In genomic region chr9:107981684-107982605, GRCm38 (mm10) we compare ENCODE assay signal across 8 mouse cellular contexts. TPM values are rescaled to one million over a fixed set of nuclear protein-coding genes. Genes with fewer than 3 reads are reported as not detected.
DNase-seq lines count a peak whose midpoint lies in the region; ATAC-seq lines count a peak whose summit lies in the region.

No protein-coding gene starts in this region.

- H3K27ac ChIP-seq in forebrain, embryonic 12.5 days: peak overlapping the region; percentile 78
- H3K27ac ChIP-seq in intestine, embryonic 14.5 days (ENCODE audit: low read depth): peak overlapping the region; percentile 100
- H3K27ac ChIP-seq in liver, embryonic 13.5 days: peak overlapping the region; percentile 98
- peak overlapping the region; percentile 100 for H3K27ac ChIP-seq in stomach, embryonic 14.5 days (ENCODE audit: low read length)

- no peak overlapping the region for H3K4me3 ChIP-seq in forebrain, embryonic 12.5 days (replicated peaks)
- peak overlapping the region; percentile 80 for H3K4me3 ChIP-seq in intestine, embryonic 14.5 days (ENCODE audit: low read depth, low read length)
- peak overlapping the region; percentile 83 for H3K4me3 ChIP-seq in liver, embryonic 13.5 days (replicated peaks)
- peak overlapping the region; percentile 45 for H3K4me3 ChIP-seq in stomach, embryonic 14.5 days (ENCODE audit: low read depth, low read length)

- H3K27me3 ChIP-seq in forebrain, embryonic 12.5 days: peaks cover 22% of the 10 kb centered on the region
- H3K27me3 ChIP-seq in intestine, embryonic 14.5 days (replicated peaks; ENCODE audit: control insufficient read depth, insufficient read depth, low read length): no peaks in the 10 kb centered on the region
- H3K27me3 ChIP-seq in liver, embryonic 13.5 days: no peaks in the 10 kb centered on the region
- H3K27me3 ChIP-seq in stomach, embryonic 14.5 days (ENCODE audit: control insufficient read depth, insufficient read depth, low read length): no peaks in the 10 kb centered on the region

- H3K4me1 ChIP-seq in forebrain, embryonic 12.5 days: peaks cover 31% of the 10 kb centered on the region
- peaks cover 30% of the 10 kb centered on the region for H3K4me1 ChIP-seq in intestine, embryonic 14.5 days (replicated peaks; ENCODE audit: control insufficient read depth, insufficient read depth, low read length)
- peaks cover 96% of the 10 kb centered on the region for H3K4me1 ChIP-seq in liver, embryonic 13.5 days (replicated peaks)
- H3K4me1 ChIP-seq in stomach, embryonic 14.5 days (ENCODE audit: control insufficient read depth, insufficient read depth, low read length): peaks cover 35% of the 10 kb centered on the region

- 0 out of 2 replicates have a peak overlapping the region, but pooled peaks have one; percentile 9 for H3K9ac ChIP-seq in forebrain, embryonic 12.5 days
- H3K9ac ChIP-seq in intestine, embryonic 14.5 days (ENCODE audit: low read length): peak overlapping the region; percentile 38
- peak overlapping the region; percentile 94 for H3K9ac ChIP-seq in liver, embryonic 13.5 days
- peak overlapping the region; percentile 59 for H3K9ac ChIP-seq in stomach, embryonic 14.5 days (replicated peaks; ENCODE audit: low read depth, low read length)

- peak overlapping the region; percentile 6 for H3K4me2 ChIP-seq in forebrain, embryonic 12.5 days
- H3K4me2 ChIP-seq in intestine, embryonic 14.5 days (ENCODE audit: low read length): peak overlapping the region; percentile 65
- H3K4me2 ChIP-seq in liver, embryonic 13.5 days: peak overlapping the region; percentile 93
- H3K4me2 ChIP-seq in stomach, embryonic 14.5 days (replicated peaks; ENCODE audit: low read depth, low read length): peak overlapping the region; percentile 88

- ATAC-seq in forebrain, embryonic 12.5 days (ENCODE audit: low FRiP score): no peak
- peak; percentile 26; the same call in 1 of the 2 replicates for ATAC-seq in intestine, embryonic 14.5 days (replicated peaks; ENCODE audit: low FRiP score, low TSS enrichment, low read depth)
- no peak for ATAC-seq in liver, embryonic 13.5 days (ENCODE audit: low read depth)
- peak; percentile 39; the same call in 1 of the 2 replicates for ATAC-seq in stomach, embryonic 14.5 days (ENCODE audit: insufficient number of reproducible peaks, insufficient read depth, low FRiP score, low read depth)

- H3K36me3 ChIP-seq in forebrain, embryonic 12.5 days (replicated peaks): no peaks in the 10 kb centered on the region
- H3K36me3 ChIP-seq in intestine, embryonic 14.5 days (ENCODE audit: control insufficient read depth, insufficient read depth, low read length): 0 out of 2 replicates have a peak, but pooled peaks cover 5% of the 10 kb centered on the region
- H3K36me3 ChIP-seq in liver, embryonic 13.5 days: peaks cover 76% of the 10 kb centered on the region
- H3K36me3 ChIP-seq in stomach, embryonic 14.5 days (ENCODE audit: control insufficient read depth, insufficient read depth, low read length): no peaks in the 10 kb centered on the region; the same call in 1 of the 2 replicates

- 54% methylated on average over 7 of the region's 7 CpGs for WGBS in forebrain, embryonic 12.5 days
- WGBS in intestine, embryonic 14.5 days: 18% methylated on average over 6 of the region's 7 CpGs
- WGBS in liver, embryonic 13.5 days (ENCODE audit: insufficient replicate concordance): 23% methylated on average over 7 of the region's 7 CpGs
- WGBS in stomach, embryonic 14.5 days: 27% methylated on average over 7 of the region's 7 CpGs

- H3K9me3 ChIP-seq in forebrain, embryonic 12.5 days: no peaks in the 10 kb centered on the region
- H3K9me3 ChIP-seq in intestine, embryonic 14.5 days (ENCODE audit: control insufficient read depth, low read length): no peaks in the 10 kb centered on the region
- no peaks in the 10 kb centered on the region for H3K9me3 ChIP-seq in liver, embryonic 13.5 days (replicated peaks)
- H3K9me3 ChIP-seq in stomach, embryonic 14.5 days (ENCODE audit: control insufficient read depth, low read depth, low read length): no peaks in the 10 kb centered on the region

- peak; percentile 39 to 53 for DNase-seq in spleen, postnatal 10 days (ENCODE audit: low spot score in 2 of 2)
- DNase-seq in spleen, adult 12 weeks (ENCODE audit: low spot score): no peak
- DNase-seq in intestine, embryonic 14.5 days (ENCODE audit: low spot score): peak; percentile 76
- DNase-seq in liver, embryonic 13.5 days: no peak
- no peak for DNase-seq in B cell, adult 2 months
- no peak for DNase-seq in urinary bladder, postnatal 4 days (ENCODE audit: low spot score in 2 of 2)

RNA-seq across cellular contexts. Expression of gene Gm20661, which starts 0.9 kb away (rescaled TPM):
- polyA plus RNA-seq in forebrain, embryonic 12.5 days (2016; fragmentation: Nextera tagmentation; extraction: Ambion mirVana): 0.86 and 1.2 TPM in 2 replicates
- 8.7 and 11.4 TPM in 2 replicates for polyA plus RNA-seq in intestine, embryonic 14.5 days (2014; fragmentation: Nextera tagmentation; extraction: Ambion mirVana)
- polyA plus RNA-seq in liver, embryonic 13.5 days (2015; fragmentation: Nextera tagmentation; extraction: Ambion mirVana): 0.53 and 0.56 TPM in 2 replicates
- 11.6 and 12.8 TPM in 2 replicates for polyA plus RNA-seq in stomach, embryonic 14.5 days (2014; fragmentation: Nextera tagmentation; extraction: Ambion mirVana)

RNA-seq across cellular contexts. Expression of gene Inka1, which starts 3.7 kb away (rescaled TPM):
- polyA plus RNA-seq in forebrain, embryonic 12.5 days (2016; fragmentation: Nextera tagmentation; extraction: Ambion mirVana): 14.3 and 18.3 TPM in 2 replicates
- polyA plus RNA-seq in intestine, embryonic 14.5 days (2014; fragmentation: Nextera tagmentation; extraction: Ambion mirVana): 58.7 and 62.4 TPM in 2 replicates
- polyA plus RNA-seq in liver, embryonic 13.5 days (2015; fragmentation: Nextera tagmentation; extraction: Ambion mirVana): 55.7 and 60.5 TPM in 2 replicates
- 52.9 and 64.9 TPM in 2 replicates for polyA plus RNA-seq in stomach, embryonic 14.5 days (2014; fragmentation: Nextera tagmentation; extraction: Ambion mirVana)

RNA-seq across cellular contexts. Expression of gene Uba7, which starts 6.6 kb away (rescaled TPM):
- 5.8 and 6.5 TPM in 2 replicates for polyA plus RNA-seq in forebrain, embryonic 12.5 days (2016; fragmentation: Nextera tagmentation; extraction: Ambion mirVana)
- 48.0 and 51.1 TPM in 2 replicates for polyA plus RNA-seq in intestine, embryonic 14.5 days (2014; fragmentation: Nextera tagmentation; extraction: Ambion mirVana)
- 56.5 and 56.9 TPM in 2 replicates for polyA plus RNA-seq in liver, embryonic 13.5 days (2015; fragmentation: Nextera tagmentation; extraction: Ambion mirVana)
- 48.7 and 54.0 TPM in 2 replicates for polyA plus RNA-seq in stomach, embryonic 14.5 days (2014; fragmentation: Nextera tagmentation; extraction: Ambion mirVana)

RNA-seq across cellular contexts. Expression of gene Cdhr4, which starts 10.4 kb away (rescaled TPM):
- 0.82 and 2.1 TPM in 2 replicates for polyA plus RNA-seq in forebrain, embryonic 12.5 days (2016; fragmentation: Nextera tagmentation; extraction: Ambion mirVana)
- polyA plus RNA-seq in intestine, embryonic 14.5 days (2014; fragmentation: Nextera tagmentation; extraction: Ambion mirVana): 15.7 and 27.3 TPM in 2 replicates
- polyA plus RNA-seq in liver, embryonic 13.5 days (2015; fragmentation: Nextera tagmentation; extraction: Ambion mirVana): 1.1 and 1.2 TPM in 2 replicates
- 19.7 and 23.9 TPM in 2 replicates for polyA plus RNA-seq in stomach, embryonic 14.5 days (2014; fragmentation: Nextera tagmentation; extraction: Ambion mirVana)

RNA-seq across cellular contexts. Expression of gene Gm20662, which starts 14.2 kb away (rescaled TPM):
- 0.49 TPM in 1 of 2 replicates, not detected in the other for polyA plus RNA-seq in forebrain, embryonic 12.5 days (2016; fragmentation: Nextera tagmentation; extraction: Ambion mirVana)
- polyA plus RNA-seq in intestine, embryonic 14.5 days (2014; fragmentation: Nextera tagmentation; extraction: Ambion mirVana): 0.42 and 0.90 TPM in 2 replicates
- polyA plus RNA-seq in liver, embryonic 13.5 days (2015; fragmentation: Nextera tagmentation; extraction: Ambion mirVana): 0.44 and 0.48 TPM in 2 replicates
- polyA plus RNA-seq in stomach, embryonic 14.5 days (2014; fragmentation: Nextera tagmentation; extraction: Ambion mirVana): 0.20 and 0.84 TPM in 2 replicates

Comparison
In these comparisons a context has a peak if more than half of its experiments do, and no peak if none do; other contexts are left out.
1. DNase-seq: peak in spleen, postnatal 10 days (2 of 2) and intestine, embryonic 14.5 days (single experiment); none in spleen, adult 12 weeks (single experiment), liver, embryonic 13.5 days (single experiment), B cell, adult 2 months (0 of 2) and urinary bladder, postnatal 4 days (0 of 2).
2. ATAC-seq: peak in intestine, embryonic 14.5 days (single experiment) and stomach, embryonic 14.5 days (single experiment); none in forebrain, embryonic 12.5 days (single experiment) and liver, embryonic 13.5 days (single experiment).
3. H3K4me2 ChIP-seq: peak in every context shown above with its lines; median percentile 93 in liver, embryonic 13.5 days; 88 in stomach, embryonic 14.5 days; 65 in intestine, embryonic 14.5 days; 6 in forebrain, embryonic 12.5 days.
4. H3K9ac ChIP-seq: peak in every context shown above with its lines; median percentile 94 in liver, embryonic 13.5 days; 59 in stomach, embryonic 14.5 days; 38 in intestine, embryonic 14.5 days; 9 in forebrain, embryonic 12.5 days.
5. Peak in every context shown above with its lines, with median percentiles within 50 percentile points of each other: H3K27ac ChIP-seq.